In genomic region chr17:36205862-36206261, GRCm38 (mm10) we compare ENCODE assay signal across 9 mouse cellular contexts. TPM values are rescaled to one million over a fixed set of nuclear protein-coding genes. Genes with fewer than 3 reads are reported as not detected.
DNase-seq lines count a peak whose midpoint lies in the region; ATAC-seq and TF ChIP-seq lines count a peak whose summit lies in the region.
"Had no signal": no experiment of that assay in that cellular context is flagged by ENCODE, and none has a peak within 500 bp of the region (broad histone marks: within the 10 kb centered on the region; RNA-seq: fewer than 3 reads in every experiment).

No protein-coding gene starts in this region.

- ATAC-seq in embryonic facial prominence, embryonic 13.5 days (ENCODE audit: insufficient number of reproducible peaks, insufficient read depth, low FRiP score, low TSS enrichment, low read depth): no peak
- ATAC-seq in neural tube, embryonic 12.5 days (ENCODE audit: low FRiP score, low read depth): no peak

- H3K4me2 ChIP-seq in embryonic facial prominence, embryonic 13.5 days: peak overlapping the region; percentile 67
- peak overlapping the region; percentile 56 for H3K4me2 ChIP-seq in neural tube, embryonic 12.5 days (replicated peaks)

- peaks cover 90% of the 10 kb centered on the region for H3K27me3 ChIP-seq in embryonic facial prominence, embryonic 13.5 days
- peaks cover 95% of the 10 kb centered on the region for H3K27me3 ChIP-seq in limb, embryonic 10.5 days (ENCODE audit: low read depth, poor library complexity, severe bottlenecking)
- peaks cover 47% of the 10 kb centered on the region for H3K27me3 ChIP-seq in neural tube, embryonic 12.5 days (replicated peaks)

- H3K36me3 ChIP-seq in embryonic facial prominence, embryonic 13.5 days: no peaks in the 10 kb centered on the region
- no peaks in the 10 kb centered on the region for H3K36me3 ChIP-seq in limb, embryonic 10.5 days
- H3K36me3 ChIP-seq in neural tube, embryonic 12.5 days: no peaks in the 10 kb centered on the region

- no peak for DNase-seq in lung, adult 2 months
- no peak for DNase-seq in lung, postnatal 25 days (ENCODE audit: low spot score)
- peak; percentile 50 for DNase-seq in limb, embryonic 10.5 days (ENCODE audit: low spot score)
- DNase-seq in urinary bladder, postnatal 25 days (ENCODE audit: low spot score): no peak
- DNase-seq in layer of hippocampus, adult 8-10 months (ENCODE audit: low spot score in 2 of 2): no peak
- DNase-seq in urinary bladder, adult 2 months (ENCODE audit: low spot score): no peak

- H3K27ac ChIP-seq in embryonic facial prominence, embryonic 13.5 days: no peak overlapping the region
- no peak overlapping the region for H3K27ac ChIP-seq in limb, embryonic 10.5 days
- H3K27ac ChIP-seq in neural tube, embryonic 12.5 days: no peak overlapping the region

- no peak for TF ChIP-seq POLR2A in lung, adult 2 months (IDR thresholded peaks at IDR 0.05; ENCODE audit: borderline replicate concordance, extremely low read depth, low read depth, low read length)

- TF ChIP-seq CTCF in lung, adult 2 months (IDR thresholded peaks at IDR 0.05; ENCODE audit: insufficient read depth, low read length): no peak

- no peaks in the 10 kb centered on the region for H3K4me1 ChIP-seq in lung, adult 2 months (ENCODE audit: control insufficient read depth, insufficient read depth, low read length)
- peaks cover 9% of the 10 kb centered on the region; the same call in 1 of the 2 replicates for H3K4me1 ChIP-seq in embryonic facial prominence, embryonic 13.5 days
- H3K4me1 ChIP-seq in limb, embryonic 10.5 days: peaks cover 11% of the 10 kb centered on the region
- 0 out of 2 replicates have a peak, but pooled peaks cover 10% of the 10 kb centered on the region for H3K4me1 ChIP-seq in neural tube, embryonic 12.5 days

- H3K4me3 ChIP-seq in lung, adult 2 months (replicated peaks; ENCODE audit: extremely low read depth, low read depth, low read length): peak overlapping the region; percentile 49
- H3K4me3 ChIP-seq in embryonic facial prominence, embryonic 13.5 days: peak overlapping the region; percentile 39
- peak overlapping the region; percentile 43 for H3K4me3 ChIP-seq in limb, embryonic 10.5 days
- H3K4me3 ChIP-seq in neural tube, embryonic 12.5 days: peak overlapping the region; percentile 22

- peak overlapping the region; percentile 32 for H3K9ac ChIP-seq in embryonic facial prominence, embryonic 13.5 days
- H3K9ac ChIP-seq in neural tube, embryonic 12.5 days: peak overlapping the region; percentile 33; the same call in 1 of the 2 replicates

- 1% methylated on average over 41 of the region's 41 CpGs for WGBS in lung, adult 2 months
- 2% methylated on average over 40 of the region's 41 CpGs for WGBS in embryonic facial prominence, embryonic 13.5 days
- WGBS in limb, embryonic 10.5 days: 2% methylated on average over 37 of the region's 41 CpGs
- WGBS in neural tube, embryonic 12.5 days: under 1% methylated on average over 41 of the region's 41 CpGs

- no peaks in the 10 kb centered on the region for H3K9me3 ChIP-seq in embryonic facial prominence, embryonic 13.5 days
- H3K9me3 ChIP-seq in limb, embryonic 10.5 days (replicated peaks): no peaks in the 10 kb centered on the region
- H3K9me3 ChIP-seq in neural tube, embryonic 12.5 days: no peaks in the 10 kb centered on the region

RNA-seq across cellular contexts. Expression of gene H2-T3, which starts 15.8 kb away (rescaled TPM):
- polyA plus RNA-seq in lung, adult 2 months (2012; rRNA removed): 0.05 TPM in 1 of 2 replicates, not detected in the other
- polyA plus RNA-seq in embryonic facial prominence, embryonic 13.5 days (2015; fragmentation: Nextera tagmentation; extraction: Ambion mirVana): 0.80 TPM in 1 of 2 replicates, not detected in the other
- polyA plus RNA-seq in limb, embryonic 10.5 days (2016; fragmentation: Nextera tagmentation; extraction: Ambion mirVana): not detected in 2 replicates
- not detected in 2 replicates for polyA plus RNA-seq in neural tube, embryonic 12.5 days (2016; fragmentation: Nextera tagmentation; extraction: Ambion mirVana)
- total RNA-seq in layer of hippocampus, adult 8-10 months (2022): not detected
- 0.03 TPM in 1 of 2 replicates, not detected in the other for polyA plus RNA-seq in urinary bladder, adult 2 months (2012; rRNA removed)
- total RNA-seq: neutrophil, adult 5-6 weeks had no signal

RNA-seq across cellular contexts. Expression of gene Gm8909, which starts 37.5 kb away (rescaled TPM):
- 0.62 and 1.2 TPM in 2 replicates for polyA plus RNA-seq in lung, adult 2 months (2012; rRNA removed)
- polyA plus RNA-seq in embryonic facial prominence, embryonic 13.5 days (2015; fragmentation: Nextera tagmentation; extraction: Ambion mirVana): 0.26 TPM in 1 of 2 replicates, not detected in the other
- polyA plus RNA-seq in limb, embryonic 10.5 days (2016; fragmentation: Nextera tagmentation; extraction: Ambion mirVana): not detected in 2 replicates
- 0.25 TPM in 1 of 2 replicates, not detected in the other for polyA plus RNA-seq in neural tube, embryonic 12.5 days (2016; fragmentation: Nextera tagmentation; extraction: Ambion mirVana)
- total RNA-seq in layer of hippocampus, adult 8-10 months (2022): not detected
- polyA plus RNA-seq in urinary bladder, adult 2 months (2012; rRNA removed): 0.04 TPM in 1 of 2 replicates, not detected in the other
- total RNA-seq: neutrophil, adult 5-6 weeks had no signal

RNA-seq across cellular contexts. Expression of gene Rpp21, which starts 52.0 kb away (rescaled TPM):
- polyA plus RNA-seq in lung, adult 2 months (2012; rRNA removed): 67.6 and 80.1 TPM in 2 replicates
- polyA plus RNA-seq in embryonic facial prominence, embryonic 13.5 days (2015; fragmentation: Nextera tagmentation; extraction: Ambion mirVana): 92.3 and 118 TPM in 2 replicates
- polyA plus RNA-seq in limb, embryonic 10.5 days (2016; fragmentation: Nextera tagmentation; extraction: Ambion mirVana): 82.4 and 96.0 TPM in 2 replicates
- 84.2 and 94.0 TPM in 2 replicates for polyA plus RNA-seq in neural tube, embryonic 12.5 days (2016; fragmentation: Nextera tagmentation; extraction: Ambion mirVana)
- total RNA-seq in layer of hippocampus, adult 8-10 months (2022): 10 to 100 TPM; 39.1 to 50.1 (median 45.3) TPM
- 59.0 and 76.1 TPM in 2 replicates for polyA plus RNA-seq in urinary bladder, adult 2 months (2012; rRNA removed)
